Mouse (Mus musculus): ENCODE results near the gene Nup62.

- no peak for TF ChIP-seq POLR2A (IDR thresholded peaks at IDR 0.05; ENCODE audit: insufficient read length, low read depth)
- TF ChIP-seq SRF (IDR thresholded peaks at IDR 0.05; ENCODE audit: control insufficient read depth, insufficient read length, low read depth), result no peak
- TF ChIP-seq MAX (IDR thresholded peaks at IDR 0.05; ENCODE audit: low read depth), result no peak
- no peak for TF ChIP-seq E2F4 (IDR thresholded peaks at IDR 0.05; ENCODE audit: insufficient read depth)
Observed at GRCm38 (mm10) chr7:44820525-44820924, 4.6 kb downstream of the Nup62 start.

Measured in myocyte (in vitro differentiated cells).